Mouse (Mus musculus) spleen, embryonic (tissue): ENCODE measurements around the gene Lpin1.

Source experiments
- CTCF ChIA-PET: fragments of 350-600 bp; sonication (Branson Sonifier 250); formaldehyde crosslinking; loops from one replicate; lab custom pipeline; 2022; lab: Charles Lee

Gene Lpin1

GRCm38 (mm10) chr12:16531956-16532859 is 78.6 kb downstream of the Lpin1 start:
- CTCF ChIA-PET: interaction anchor here (0.6 to 0.9 kb wide), 4 partner anchors 47 to 779 kb away, joined by 3 to 5 read pairs (median 3); no protein-coding TSS in a partner anchor

GRCm38 (mm10) chr12:16528650-16529049 is 82.1 kb downstream of the Lpin1 start:
- CTCF ChIA-PET: no interaction called here

- CTCF ChIA-PET: no interaction called here
Measured at GRCm38 (mm10) chr12:16527941-16528340, 82.8 kb downstream of the Lpin1 start.

- CTCF ChIA-PET: interaction anchor here (0.6 kb wide), 1 partner anchor 398 kb away, joined by 6 read pairs; no protein-coding TSS in a partner anchor
Measured at GRCm38 (mm10) chr12:16526862-16527261, 83.9 kb downstream of the Lpin1 start.

GRCm38 (mm10) chr12:16526134-16526533 is 84.6 kb downstream of the Lpin1 start:
- CTCF ChIA-PET: no interaction called here

- CTCF ChIA-PET: no interaction called here
Measured at GRCm38 (mm10) chr12:16515183-16515582, 95.6 kb downstream of the Lpin1 start.

GRCm38 (mm10) chr12:16512991-16513390 is 97.8 kb downstream of the Lpin1 start:
- CTCF ChIA-PET: no interaction called here

- CTCF ChIA-PET: no interaction called here
Measured at GRCm38 (mm10) chr12:16509122-16509752, 101.5 kb downstream of the Lpin1 start.

GRCm38 (mm10) chr12:16506796-16507790 is 103.7 kb downstream of the Lpin1 start:
- CTCF ChIA-PET: interaction anchor here (0.6 kb wide), 1 partner anchor 489 kb away, joined by 3 read pairs; no protein-coding TSS in a partner anchor

- CTCF ChIA-PET: interaction anchor here (0.7 kb wide), 1 partner anchor 257 kb away, joined by 3 read pairs; no protein-coding TSS in a partner anchor
Measured at GRCm38 (mm10) chr12:16504244-16504643, 106.5 kb downstream of the Lpin1 start.

- CTCF ChIA-PET: no interaction called here
Measured at GRCm38 (mm10) chr12:16497960-16498359, 112.8 kb downstream of the Lpin1 start.

GRCm38 (mm10) chr12:16492713-16493112 is 118.1 kb downstream of the Lpin1 start:
- CTCF ChIA-PET: no interaction called here

GRCm38 (mm10) chr12:16488899-16489298 is 121.9 kb downstream of the Lpin1 start:
- CTCF ChIA-PET: no interaction called here

GRCm38 (mm10) chr12:16487453-16487852 is 123.3 kb downstream of the Lpin1 start:
- CTCF ChIA-PET: no interaction called here
